Mouse (Mus musculus) forebrain, embryonic 14.5 days (tissue): ENCODE results near the gene Tas2r135. TPM values are rescaled to one million over a fixed set of nuclear protein-coding genes. Genes with fewer than 3 reads are reported as not detected.

Experiments used
- ATAC-seq: fragments of 200-750 bp; cut with Nextera tagmentation; 2 replicates; pipeline ENCODE4 v1.8.0; 2017; ENCODE audit warnings: mild to moderate bottlenecking, moderate library complexity
- DNase-seq: peaks from one replicate; pipeline ENCODE4 v3.0.0-alpha.2; 2015; ENCODE audit warnings: low spot score
- H3K27ac ChIP-seq: fragments of 300-500 bp; sonication (generic); 2 replicates; pipeline ENCODE4 v1.5.1; 2014; ENCODE audit warnings: low read depth, mild to moderate bottlenecking, control low read depth, low read length, moderate library complexity
- H3K27me3 ChIP-seq: fragments of 300-500 bp; sonication (generic); replicated peaks from 2 replicates; pipeline ENCODE4 v1.6.1; 2014; ENCODE audit warnings: low read length, control low read depth, mixed read lengths; ENCODE audit not compliant: control insufficient read depth, insufficient read depth
- H3K36me3 ChIP-seq: fragments of 300-500 bp; sonication (generic); 2 replicates; pipeline ENCODE4 v1.6.1; 2014; ENCODE audit warnings: low read length, control low read depth; ENCODE audit not compliant: control insufficient read depth, insufficient read depth
- H3K4me1 ChIP-seq: fragments of 300-500 bp; sonication (generic); 2 replicates; pipeline ENCODE4 v1.6.1; 2014; ENCODE audit warnings: antibody characterized with exemption, low read length, control low read depth; ENCODE audit not compliant: control insufficient read depth, insufficient read depth
- H3K4me2 ChIP-seq: fragments of 300-500 bp; sonication (generic); 2 replicates; pipeline ENCODE4 v1.6.1; 2014; ENCODE audit warnings: mild to moderate bottlenecking, control low read depth, low read length
- H3K4me3 ChIP-seq: fragments of 300-500 bp; sonication (generic); 2 replicates; pipeline ENCODE4 v1.5.1; 2014; ENCODE audit warnings: low read depth, low read length, control low read depth
- H3K9ac ChIP-seq: fragments of 300-500 bp; sonication (generic); 2 replicates; pipeline ENCODE4 v1.6.1; 2014; ENCODE audit warnings: mild to moderate bottlenecking, low read length, control low read depth, moderate library complexity
- H3K9me3 ChIP-seq: fragments of 300-500 bp; sonication (generic); replicated peaks from 2 replicates; pipeline ENCODE4 v1.6.1; 2016; ENCODE audit warnings: low read length, control low read depth, mixed read lengths; ENCODE audit not compliant: control insufficient read depth
- WGBS: fragments of 180-500 bp; shearing (Covaris S2); extraction: QIAGEN DNeasy Blood & Tissue Kit; methylation state at CpG from one replicate; pipeline ENCODE4 v1.1.7; 2014; 5-methylcytosine and 5-hydroxymethylcytosine counted together
- polyA plus RNA-seq: library from polyadenylated mRNA; unstranded; fragments of >200 nt; fragmentation: Nextera tagmentation; extraction: Ambion mirVana; gene quantifications from 2 replicates; pipeline ENCODE4 v1.2.1, GENCODE M21; 2014

The Tas2r135 gene
- polyA plus RNA-seq, 1 experiment from 2014 or later = not detected

GRCm38 (mm10) chr6:42372421-42372815 is 32.8 kb upstream of the Tas2r135 start:
- Histone ChIP-seq H3K4me1 (0 out of 2 replicates have a peak, but pooled peaks cover 5% of the 10 kb centered on the region), H3K4me3 (no peak overlapping the region), H3K27me3 (peaks cover 4% of the 10 kb centered on the region; the same call in 1 of the 2 replicates), H3K4me2 (no peak overlapping the region; the same call in 1 of the 2 replicates), H3K36me3 (no peaks in the 10 kb centered on the region), H3K27ac (no peak overlapping the region), H3K9me3 (no peaks in the 10 kb centered on the region), H3K9ac (no peak overlapping the region)
- ATAC-seq (no peak), DNase-seq (no peak)
- 20% methylated on average over 9 of the region's 9 CpGs for WGBS

GRCm38 (mm10) chr6:42372816-42373547 is 32.3 kb upstream of the Tas2r135 start, which contains the start of gene Epha1:
TSS of gene Epha1 (minus strand) at chr6:42373268.
- Histone ChIP-seq H3K9ac (peak within 1 kb of the TSS; percentile 52), H3K36me3 (no peaks in the 10 kb centered on the region), H3K27me3 (peaks cover 4% of the 10 kb centered on the region; the same call in 1 of the 2 replicates), H3K4me1 (0 out of 2 replicates have a peak, but pooled peaks cover 5% of the 10 kb centered on the region), H3K27ac (no peak within 1 kb of the TSS), H3K9me3 (no peaks in the 10 kb centered on the region), H3K4me3 (peak within 1 kb of the TSS; percentile 36), H3K4me2 (peak within 1 kb of the TSS; percentile 80)
- WGBS = under 1% methylated on average over 36 of the region's 36 CpGs
- DNase-seq (peak; percentile 78), ATAC-seq (peak; percentile 66)

- 43% methylated on average over 7 of the region's 7 CpGs for WGBS
- DNase-seq = no peak
- Histone ChIP-seq H3K27me3 (peaks cover 4% of the 10 kb centered on the region; the same call in 1 of the 2 replicates), H3K27ac (no peak overlapping the region), H3K9ac (peak overlapping the region; percentile 17; the same call in 1 of the 2 replicates), H3K4me2 (peak overlapping the region; percentile 80), H3K36me3 (no peaks in the 10 kb centered on the region), H3K4me1 (0 out of 2 replicates have a peak, but pooled peaks cover 5% of the 10 kb centered on the region), H3K4me3 (peak overlapping the region; percentile 36), H3K9me3 (no peaks in the 10 kb centered on the region)
- no peak for ATAC-seq
Observed at GRCm38 (mm10) chr6:42373669-42374430, 31.4 kb upstream of the Tas2r135 start.

- ATAC-seq = no peak
- Histone ChIP-seq H3K36me3 (no peaks in the 10 kb centered on the region), H3K9ac (no peak overlapping the region), H3K27me3 (peaks cover 4% of the 10 kb centered on the region; the same call in 1 of the 2 replicates), H3K27ac (no peak overlapping the region), H3K4me3 (no peak overlapping the region), H3K4me2 (no peak overlapping the region), H3K4me1 (0 out of 2 replicates have a peak, but pooled peaks cover 5% of the 10 kb centered on the region), H3K9me3 (no peaks in the 10 kb centered on the region)
- DNase-seq = no peak
- WGBS = 80% methylated on average over 4 of the region's 4 CpGs
Observed at GRCm38 (mm10) chr6:42374701-42375100, 30.5 kb upstream of the Tas2r135 start.

GRCm38 (mm10) chr6:42375131-42375530 is 30.1 kb upstream of the Tas2r135 start:
- ATAC-seq (no peak), DNase-seq (no peak)
- Histone ChIP-seq H3K4me1 (0 out of 2 replicates have a peak, but pooled peaks cover under 1% of the 10 kb centered on the region), H3K4me3 (no peak overlapping the region), H3K36me3 (no peaks in the 10 kb centered on the region), H3K9me3 (no peaks in the 10 kb centered on the region), H3K27me3 (peaks cover 4% of the 10 kb centered on the region; the same call in 1 of the 2 replicates), H3K27ac (no peak overlapping the region), H3K9ac (no peak overlapping the region), H3K4me2 (no peak overlapping the region)
- WGBS = 80% methylated on average over 2 of the region's 2 CpGs

GRCm38 (mm10) chr6:42376016-42376415 is 29.2 kb upstream of the Tas2r135 start:
- Histone ChIP-seq H3K4me3 (no peak overlapping the region), H3K4me2 (no peak overlapping the region), H3K27me3 (peaks cover 4% of the 10 kb centered on the region; the same call in 1 of the 2 replicates), H3K36me3 (no peaks in the 10 kb centered on the region), H3K9me3 (no peaks in the 10 kb centered on the region), H3K27ac (no peak overlapping the region), H3K9ac (no peak overlapping the region), H3K4me1 (no peaks in the 10 kb centered on the region)
- no peak for ATAC-seq
- no peak for DNase-seq
- 57% methylated on average over 4 of the region's 4 CpGs for WGBS

- Histone ChIP-seq H3K4me3 (no peak overlapping the region), H3K36me3 (no peaks in the 10 kb centered on the region), H3K4me2 (no peak overlapping the region), H3K27me3 (peaks cover 4% of the 10 kb centered on the region; the same call in 1 of the 2 replicates), H3K9me3 (no peaks in the 10 kb centered on the region), H3K9ac (no peak overlapping the region), H3K27ac (no peak overlapping the region), H3K4me1 (no peaks in the 10 kb centered on the region)
- ATAC-seq (no peak), DNase-seq (no peak)
- whole genome bisulfite sequencing = 85% methylated on average over 6 of the region's 6 CpGs
Observed at GRCm38 (mm10) chr6:42376504-42377019, 28.7 kb upstream of the Tas2r135 start.

GRCm38 (mm10) chr6:42377280-42377679 is 28.0 kb upstream of the Tas2r135 start:
- 60% methylated on average over 5 of the region's 5 CpGs for WGBS
- Histone ChIP-seq H3K9ac (no peak overlapping the region), H3K27me3 (peaks cover 4% of the 10 kb centered on the region; the same call in 1 of the 2 replicates), H3K27ac (no peak overlapping the region), H3K4me3 (no peak overlapping the region), H3K4me1 (no peaks in the 10 kb centered on the region), H3K9me3 (no peaks in the 10 kb centered on the region), H3K36me3 (no peaks in the 10 kb centered on the region), H3K4me2 (no peak overlapping the region)
- ATAC-seq = no peak
- no peak for DNase-seq
